Mouse (Mus musculus) right cerebral cortex, adult 2 months (tissue): ENCODE measurements at regions not wholly inside any gene's neighbourhood (a gene's known extent, or its start where the extent isn't known, plus 50 kb on each side); places are given as distances from the start of the nearest gene placed in this dataset.
A peak's percentile ranks its signal among the peaks of the same experiment; 100 is the strongest.

ENCODE experiments used
- DNase-seq, 2 experiments: peaks; one replicate each; pipeline ENCODE4 v3.0.0; 2021 to 2022; ENCODE audit warnings: low spot score in 2 of 2

DNA sequence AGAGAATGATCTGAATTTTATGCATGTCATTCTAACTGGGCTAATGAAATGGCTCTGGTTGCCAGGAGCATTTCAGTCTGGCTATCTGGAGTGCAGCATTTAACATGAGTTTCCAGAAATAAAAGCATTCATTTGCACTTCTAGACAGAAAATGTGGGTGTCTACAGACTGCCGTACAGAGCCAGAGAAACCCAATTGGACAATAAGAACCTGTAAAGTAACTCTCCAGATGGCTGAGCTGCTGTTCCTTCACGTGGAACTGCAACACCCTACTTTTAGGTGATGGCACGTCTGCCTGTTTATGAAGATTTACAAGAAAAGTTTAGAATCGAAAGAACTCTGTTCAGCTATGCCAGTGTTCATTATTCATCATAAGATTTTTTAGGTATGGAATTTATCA, 446.0 kb upstream of the Slitrk1 start:
- DNase-seq, result peak; percentile 79 to 83
